ENCODE assay signal across 15 mouse cellular contexts in the genomic region with DNA sequence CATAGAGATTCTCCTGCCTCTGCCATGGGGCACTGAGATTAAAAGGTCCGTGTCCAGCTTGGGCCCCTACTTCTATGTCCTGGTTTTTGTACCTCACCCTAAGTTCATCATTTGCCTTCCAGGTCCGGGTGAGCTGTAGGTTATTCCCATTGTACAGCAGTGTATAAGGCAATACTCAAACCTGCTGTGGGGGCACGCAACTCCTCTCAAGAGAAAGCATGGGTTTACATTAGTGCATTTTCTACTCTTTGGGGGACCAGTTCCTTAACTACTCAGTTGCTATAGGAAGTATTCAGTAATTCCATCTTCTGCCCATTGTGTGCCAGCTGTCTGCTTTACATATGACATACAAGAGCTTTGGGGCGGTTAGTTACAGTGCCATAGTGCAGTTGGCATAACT. TPM values are rescaled to one million over a fixed set of nuclear protein-coding genes. Genes with fewer than 3 reads are reported as not detected.
DNase-seq lines count a peak whose midpoint lies in the region; ATAC-seq and TF ChIP-seq lines count a peak whose summit lies in the region.
"Had no signal": no experiment of that assay in that cellular context is flagged by ENCODE, and none has a peak within 500 bp of the region (broad histone marks: within the 10 kb centered on the region; RNA-seq: fewer than 3 reads in every experiment).

No protein-coding gene starts in this region.

- H3K4me3 ChIP-seq in forebrain, embryonic 15.5 days = peak overlapping the region; percentile 13; the same call in 1 of the 2 replicates
- H3K4me3 ChIP-seq in forebrain, embryonic 10.5 days = no peak overlapping the region
- H3K4me3 ChIP-seq in intestine, embryonic 14.5 days (ENCODE audit: low read depth, low read length) = no peak overlapping the region
- H3K4me3 ChIP-seq in intestine, postnatal 0 days (ENCODE audit: low read depth, low read length) = no peak overlapping the region
- no peak overlapping the region for H3K4me3 ChIP-seq in midbrain, embryonic 11.5 days (ENCODE audit: low read depth, low read length)
- H3K4me3 ChIP-seq in midbrain, embryonic 10.5 days = no peak overlapping the region
- H3K4me3 ChIP-seq in stomach, embryonic 16.5 days (replicated peaks; ENCODE audit: low read length) = peak overlapping the region; percentile 18
- H3K4me3 ChIP-seq: midbrain, embryonic 12.5 days had no signal

- H3K27me3 ChIP-seq in forebrain, embryonic 15.5 days = no peaks in the 10 kb centered on the region
- no peaks in the 10 kb centered on the region for H3K27me3 ChIP-seq in forebrain, embryonic 10.5 days (ENCODE audit: poor library complexity, severe bottlenecking)
- H3K27me3 ChIP-seq in intestine, embryonic 14.5 days (replicated peaks; ENCODE audit: control insufficient read depth, insufficient read depth, low read length) = no peaks in the 10 kb centered on the region
- H3K27me3 ChIP-seq in intestine, postnatal 0 days (replicated peaks; ENCODE audit: control insufficient read depth, insufficient read depth, low read length) = no peaks in the 10 kb centered on the region
- no peaks in the 10 kb centered on the region for H3K27me3 ChIP-seq in midbrain, embryonic 11.5 days (ENCODE audit: control insufficient read depth, insufficient read depth, low read length)
- H3K27me3 ChIP-seq in midbrain, embryonic 10.5 days (ENCODE audit: low read depth, poor library complexity, severe bottlenecking) = no peaks in the 10 kb centered on the region
- no peaks in the 10 kb centered on the region for H3K27me3 ChIP-seq in stomach, embryonic 16.5 days (ENCODE audit: control insufficient read depth, insufficient read depth, low read length)
- H3K27me3 ChIP-seq: limb, embryonic 15.5 days; midbrain, embryonic 12.5 days had no signal

- 0 out of 2 replicates have a peak overlapping the region, but pooled peaks have one; percentile 1 for H3K4me2 ChIP-seq in forebrain, embryonic 15.5 days (replicated peaks)
- peak overlapping the region; percentile 73; the same call in 1 of the 2 replicates for H3K4me2 ChIP-seq in intestine, embryonic 14.5 days (ENCODE audit: low read length)
- H3K4me2 ChIP-seq in intestine, postnatal 0 days (replicated peaks; ENCODE audit: low read depth) = no peak overlapping the region; the same call in 1 of the 2 replicates
- H3K4me2 ChIP-seq in midbrain, embryonic 11.5 days = no peak overlapping the region
- H3K4me2 ChIP-seq in stomach, embryonic 16.5 days (ENCODE audit: low read depth, low read length) = peak overlapping the region; percentile 76; the same call in 1 of the 2 replicates

- DNase-seq in forebrain, embryonic 10.5 days (ENCODE audit: extremely low spot score, low spot score) = no peak
- no peak for DNase-seq in intestine, embryonic 14.5 days (ENCODE audit: low spot score)
- peak; percentile 87 for DNase-seq in midbrain, embryonic 11.5 days (ENCODE audit: low spot score, missing footprints)
- no peak for DNase-seq in midbrain, embryonic 10.5 days (ENCODE audit: low spot score)
- DNase-seq in T-cell, adult 2 months (ENCODE audit: low spot score) = no peak
- DNase-seq: cerebellum, postnatal 14 days; gastrocnemius, postnatal 14 days; kidney, adult 18-20 months; layer of hippocampus, postnatal 36 days; thymus, adult 18-20 months had no signal

- H3K36me3 ChIP-seq in forebrain, embryonic 15.5 days = no peaks in the 10 kb centered on the region
- peaks cover 35% of the 10 kb centered on the region for H3K36me3 ChIP-seq in forebrain, embryonic 10.5 days (replicated peaks)
- no peaks in the 10 kb centered on the region for H3K36me3 ChIP-seq in intestine, embryonic 14.5 days (ENCODE audit: control insufficient read depth, insufficient read depth, low read length)
- H3K36me3 ChIP-seq in intestine, postnatal 0 days (ENCODE audit: control insufficient read depth, insufficient read depth) = no peaks in the 10 kb centered on the region
- no peaks in the 10 kb centered on the region for H3K36me3 ChIP-seq in midbrain, embryonic 11.5 days (ENCODE audit: control insufficient read depth, insufficient read depth, low read length)
- H3K36me3 ChIP-seq in midbrain, embryonic 10.5 days = peaks cover 14% of the 10 kb centered on the region
- H3K36me3 ChIP-seq in stomach, embryonic 16.5 days (ENCODE audit: control insufficient read depth, insufficient read depth, low read length) = peaks cover 3% of the 10 kb centered on the region; the same call in 1 of the 2 replicates
- H3K36me3 ChIP-seq: midbrain, embryonic 12.5 days had no signal

- H3K9ac ChIP-seq in forebrain, embryonic 15.5 days (replicated peaks) = no peak overlapping the region
- H3K9ac ChIP-seq in intestine, embryonic 14.5 days (ENCODE audit: low read length) = no peak overlapping the region
- H3K9ac ChIP-seq in intestine, postnatal 0 days (ENCODE audit: low read depth, low read length) = no peak overlapping the region
- H3K9ac ChIP-seq in midbrain, embryonic 11.5 days (ENCODE audit: low read length) = no peak overlapping the region
- no peak overlapping the region for H3K9ac ChIP-seq in stomach, embryonic 16.5 days (ENCODE audit: low read length)
- H3K9ac ChIP-seq: limb, embryonic 15.5 days; midbrain, embryonic 12.5 days had no signal

- H3K27ac ChIP-seq in forebrain, embryonic 15.5 days (replicated peaks) = no peak overlapping the region
- no peak overlapping the region for H3K27ac ChIP-seq in forebrain, embryonic 10.5 days
- no peak overlapping the region for H3K27ac ChIP-seq in intestine, embryonic 14.5 days (ENCODE audit: low read depth)
- no peak overlapping the region for H3K27ac ChIP-seq in intestine, postnatal 0 days (ENCODE audit: low read depth, low read length)
- H3K27ac ChIP-seq in midbrain, embryonic 11.5 days (ENCODE audit: low read depth, low read length) = no peak overlapping the region
- H3K27ac ChIP-seq in midbrain, embryonic 10.5 days (replicated peaks) = no peak overlapping the region
- no peak overlapping the region for H3K27ac ChIP-seq in stomach, embryonic 16.5 days (ENCODE audit: low read length)
- H3K27ac ChIP-seq: limb, embryonic 15.5 days; midbrain, embryonic 12.5 days had no signal

- no peaks in the 10 kb centered on the region for H3K9me3 ChIP-seq in forebrain, embryonic 15.5 days
- H3K9me3 ChIP-seq in forebrain, embryonic 10.5 days = peaks cover 5% of the 10 kb centered on the region; the same call in 1 of the 2 replicates
- H3K9me3 ChIP-seq in intestine, embryonic 14.5 days (ENCODE audit: control insufficient read depth, low read length) = no peaks in the 10 kb centered on the region
- no peaks in the 10 kb centered on the region for H3K9me3 ChIP-seq in intestine, postnatal 0 days (ENCODE audit: control insufficient read depth)
- H3K9me3 ChIP-seq in midbrain, embryonic 11.5 days (ENCODE audit: control insufficient read depth, low read length) = no peaks in the 10 kb centered on the region
- H3K9me3 ChIP-seq in midbrain, embryonic 10.5 days (replicated peaks) = 0 out of 2 replicates have a peak, but pooled peaks cover 4% of the 10 kb centered on the region
- H3K9me3 ChIP-seq in stomach, embryonic 16.5 days (replicated peaks; ENCODE audit: control insufficient read depth, low read length) = no peaks in the 10 kb centered on the region
- H3K9me3 ChIP-seq: limb, embryonic 15.5 days; midbrain, embryonic 12.5 days had no signal

- no peak for ATAC-seq in forebrain, embryonic 15.5 days (replicated peaks)
- no peak for ATAC-seq in intestine, embryonic 14.5 days (replicated peaks; ENCODE audit: low FRiP score, low TSS enrichment, low read depth)
- ATAC-seq in intestine, postnatal 0 days = no peak
- ATAC-seq in midbrain, embryonic 11.5 days (ENCODE audit: low FRiP score) = no peak
- ATAC-seq in stomach, embryonic 16.5 days (ENCODE audit: insufficient read depth, low FRiP score) = no peak

- no peak for TF ChIP-seq CTCF in intestine, postnatal 0 days (IDR thresholded peaks at IDR 0.05; ENCODE audit: low read depth)

- 87% methylated on average over 4 of the region's 4 CpGs for WGBS in forebrain, embryonic 15.5 days
- WGBS in forebrain, embryonic 10.5 days = 96% methylated on average over 4 of the region's 4 CpGs
- 94% methylated on average over 4 of the region's 4 CpGs for WGBS in intestine, embryonic 14.5 days
- WGBS in intestine, postnatal 0 days = 89% methylated on average over 4 of the region's 4 CpGs
- WGBS in midbrain, embryonic 11.5 days = 95% methylated on average over 4 of the region's 4 CpGs
- WGBS in midbrain, embryonic 10.5 days = 92% methylated on average over 4 of the region's 4 CpGs
- WGBS in stomach, embryonic 16.5 days = 96% methylated on average over 4 of the region's 4 CpGs

- H3K4me1 ChIP-seq in forebrain, embryonic 15.5 days = peaks cover 30% of the 10 kb centered on the region
- H3K4me1 ChIP-seq in forebrain, embryonic 10.5 days = peaks cover 28% of the 10 kb centered on the region
- H3K4me1 ChIP-seq in intestine, embryonic 14.5 days (replicated peaks; ENCODE audit: control insufficient read depth, insufficient read depth, low read length) = peaks cover 4% of the 10 kb centered on the region; the same call in 1 of the 2 replicates
- H3K4me1 ChIP-seq in intestine, postnatal 0 days (replicated peaks; ENCODE audit: control insufficient read depth, insufficient read depth, low read length) = peaks cover 2% of the 10 kb centered on the region; the same call in 1 of the 2 replicates
- peaks cover 8% of the 10 kb centered on the region; the same call in 1 of the 2 replicates for H3K4me1 ChIP-seq in midbrain, embryonic 11.5 days (ENCODE audit: control insufficient read depth, insufficient read depth, low read length)
- peaks cover 35% of the 10 kb centered on the region for H3K4me1 ChIP-seq in midbrain, embryonic 10.5 days
- H3K4me1 ChIP-seq in stomach, embryonic 16.5 days (ENCODE audit: control insufficient read depth, insufficient read depth, low read length) = peaks cover 5% of the 10 kb centered on the region; the same call in 1 of the 2 replicates

RNA-seq across cellular contexts. Expression of gene Rap2a, which starts 2.7 kb away (rescaled TPM):
- polyA plus RNA-seq in forebrain, embryonic 15.5 days (2015; fragmentation: Nextera tagmentation; extraction: Ambion mirVana) = 26.9 and 27.4 TPM in 2 replicates
- polyA plus RNA-seq in forebrain, embryonic 10.5 days (2016; fragmentation: Nextera tagmentation; extraction: Ambion mirVana) = 7.7 and 9.0 TPM in 2 replicates
- polyA plus RNA-seq in intestine, embryonic 14.5 days (2014; fragmentation: Nextera tagmentation; extraction: Ambion mirVana) = 14.3 and 21.8 TPM in 2 replicates
- polyA plus RNA-seq in intestine, postnatal 0 days (2015; fragmentation: Nextera tagmentation; extraction: Ambion mirVana) = 8.3 and 9.7 TPM in 2 replicates
- polyA plus RNA-seq in midbrain, embryonic 11.5 days (2014; fragmentation: Nextera tagmentation; extraction: Ambion mirVana) = 19.7 TPM in 2 replicates
- polyA plus RNA-seq in midbrain, embryonic 10.5 days (2016; fragmentation: Nextera tagmentation; extraction: Ambion mirVana) = 7.8 and 11.3 TPM in 2 replicates
- 7.8 and 7.9 TPM in 2 replicates for polyA plus RNA-seq in stomach, embryonic 16.5 days (2015; fragmentation: Nextera tagmentation; extraction: Ambion mirVana)

Comparison
In these comparisons a context has a peak if more than half of its experiments do, and no peak if none do; other contexts are left out.
1. H3K4me2 ChIP-seq: peak in forebrain, embryonic 15.5 days (single experiment), intestine, embryonic 14.5 days (single experiment) and stomach, embryonic 16.5 days (single experiment); none in intestine, postnatal 0 days (single experiment) and midbrain, embryonic 11.5 days (single experiment).
2. H3K4me3 ChIP-seq: peak in forebrain, embryonic 15.5 days (single experiment) and stomach, embryonic 16.5 days (single experiment); none in forebrain, embryonic 10.5 days (single experiment), intestine, embryonic 14.5 days (single experiment), intestine, postnatal 0 days (single experiment), midbrain, embryonic 11.5 days (single experiment) and midbrain, embryonic 10.5 days (single experiment).